Mouse (Mus musculus): ENCODE results near the gene Flnb. TPM values are rescaled to one million over a fixed set of nuclear protein-coding genes. Genes with fewer than 3 reads are reported as not detected.

Flnb gene
- polyA plus RNA-seq, 1 experiment, result 20.6 TPM

- TF ChIP-seq POLR2A (IDR thresholded peaks at IDR 0.05; ENCODE audit: borderline replicate concordance, extremely low read depth, insufficient read depth, insufficient read length, poor library complexity, severe bottlenecking) (no peak), CTCF (IDR thresholded peaks at IDR 0.05; ENCODE audit: borderline replicate concordance, extremely low read depth, insufficient read depth, insufficient read length) (no peak)
- no peak for DNase-seq (ENCODE audit: low read depth)
Observed at GRCm38 (mm10) chr14:7887171-7887570, 69.4 kb downstream of the Flnb start.

- TF ChIP-seq CTCF (IDR thresholded peaks at IDR 0.05; ENCODE audit: borderline replicate concordance, extremely low read depth, insufficient read depth, insufficient read length) (no peak), POLR2A (IDR thresholded peaks at IDR 0.05; ENCODE audit: borderline replicate concordance, extremely low read depth, insufficient read depth, insufficient read length, poor library complexity, severe bottlenecking) (no peak)
- no peak for DNase-seq (ENCODE audit: low read depth)
Observed at GRCm38 (mm10) chr14:7888294-7888693, 70.5 kb downstream of the Flnb start.

- TF ChIP-seq POLR2A (IDR thresholded peaks at IDR 0.05; ENCODE audit: borderline replicate concordance, extremely low read depth, insufficient read depth, insufficient read length, poor library complexity, severe bottlenecking) (no peak), CTCF (IDR thresholded peaks at IDR 0.05; ENCODE audit: borderline replicate concordance, extremely low read depth, insufficient read depth, insufficient read length) (no peak)
- peak; percentile 93 for DNase-seq (ENCODE audit: low read depth)
Observed at GRCm38 (mm10) chr14:7888811-7889651, 71.3 kb downstream of the Flnb start.

- peak; percentile 61 for DNase-seq (ENCODE audit: low read depth)
- TF ChIP-seq POLR2A (IDR thresholded peaks at IDR 0.05; ENCODE audit: borderline replicate concordance, extremely low read depth, insufficient read depth, insufficient read length, poor library complexity, severe bottlenecking) (no peak), CTCF (IDR thresholded peaks at IDR 0.05; ENCODE audit: borderline replicate concordance, extremely low read depth, insufficient read depth, insufficient read length) (no peak)
Observed at GRCm38 (mm10) chr14:7889834-7890233, 72.1 kb downstream of the Flnb start.

GRCm38 (mm10) chr14:7891401-7891800 lies 73.6 kb downstream of the Flnb start:
- TF ChIP-seq CTCF (IDR thresholded peaks at IDR 0.05; ENCODE audit: borderline replicate concordance, extremely low read depth, insufficient read depth, insufficient read length) (no peak), POLR2A (IDR thresholded peaks at IDR 0.05; ENCODE audit: borderline replicate concordance, extremely low read depth, insufficient read depth, insufficient read length, poor library complexity, severe bottlenecking) (no peak)
- no peak for DNase-seq (ENCODE audit: low read depth)

- DNase-seq (ENCODE audit: low read depth), result no peak
- TF ChIP-seq CTCF (IDR thresholded peaks at IDR 0.05; ENCODE audit: borderline replicate concordance, extremely low read depth, insufficient read depth, insufficient read length) (no peak), POLR2A (IDR thresholded peaks at IDR 0.05; ENCODE audit: borderline replicate concordance, extremely low read depth, insufficient read depth, insufficient read length, poor library complexity, severe bottlenecking) (no peak)
Observed at GRCm38 (mm10) chr14:7896126-7896525, 78.4 kb downstream of the Flnb start.

GRCm38 (mm10) chr14:7896699-7897098 lies 78.9 kb downstream of the Flnb start:
- TF ChIP-seq CTCF (IDR thresholded peaks at IDR 0.05; ENCODE audit: borderline replicate concordance, extremely low read depth, insufficient read depth, insufficient read length) (no peak), POLR2A (IDR thresholded peaks at IDR 0.05; ENCODE audit: borderline replicate concordance, extremely low read depth, insufficient read depth, insufficient read length, poor library complexity, severe bottlenecking) (no peak)
- no peak for DNase-seq (ENCODE audit: low read depth)

GRCm38 (mm10) chr14:7899986-7900385 lies 82.2 kb downstream of the Flnb start:
- TF ChIP-seq CTCF (IDR thresholded peaks at IDR 0.05; ENCODE audit: borderline replicate concordance, extremely low read depth, insufficient read depth, insufficient read length) (no peak), POLR2A (IDR thresholded peaks at IDR 0.05; ENCODE audit: borderline replicate concordance, extremely low read depth, insufficient read depth, insufficient read length, poor library complexity, severe bottlenecking) (no peak)

GRCm38 (mm10) chr14:7900481-7901049 lies 82.8 kb downstream of the Flnb start:
- peak; percentile 38 for DNase-seq (ENCODE audit: low read depth)
- TF ChIP-seq POLR2A (IDR thresholded peaks at IDR 0.05; ENCODE audit: borderline replicate concordance, extremely low read depth, insufficient read depth, insufficient read length, poor library complexity, severe bottlenecking) (no peak), CTCF (IDR thresholded peaks at IDR 0.05; ENCODE audit: borderline replicate concordance, extremely low read depth, insufficient read depth, insufficient read length) (no peak)

More at GRCm38 (mm10) chr14:7899986-7900385, 82.2 kb downstream of the Flnb start:
- DNase-seq (ENCODE audit: low read depth), result no peak

GRCm38 (mm10) chr14:7901484-7902240 lies 83.9 kb downstream of the Flnb start:
- DNase-seq (ENCODE audit: low read depth), result peak; percentile 46
- TF ChIP-seq POLR2A (IDR thresholded peaks at IDR 0.05; ENCODE audit: borderline replicate concordance, extremely low read depth, insufficient read depth, insufficient read length, poor library complexity, severe bottlenecking) (no peak), CTCF (IDR thresholded peaks at IDR 0.05; ENCODE audit: borderline replicate concordance, extremely low read depth, insufficient read depth, insufficient read length) (no peak)

- no peak for TF ChIP-seq CTCF (IDR thresholded peaks at IDR 0.05; ENCODE audit: borderline replicate concordance, extremely low read depth, insufficient read depth, insufficient read length)
- no peak for TF ChIP-seq POLR2A (IDR thresholded peaks at IDR 0.05; ENCODE audit: borderline replicate concordance, extremely low read depth, insufficient read depth, insufficient read length, poor library complexity, severe bottlenecking)
- no peak for DNase-seq (ENCODE audit: low read depth)
Observed at GRCm38 (mm10) chr14:7907058-7907457, 89.3 kb downstream of the Flnb start.
